Mouse (Mus musculus) MEL (cell line): ENCODE data around the gene Rab13. TPM values are rescaled to one million over a fixed set of nuclear protein-coding genes. Genes with fewer than 3 reads are reported as not detected.

Experiments
- DNase-seq: peaks from one replicate; pipeline ENCODE4 v3.0.0; 2011; ENCODE audit warnings: low read depth, low spot score
- H3K27ac ChIP-seq: 2 replicates; pipeline ENCODE4 v1.5.1; 2012; ENCODE audit warnings: low read depth, mild to moderate bottlenecking, control low read depth, low read length, moderate library complexity; ENCODE audit not compliant: control insufficient read depth
- H3K27me3 ChIP-seq, 2 experiments: fragments of 150-350 bp in 1 of 2; sonication (generic) in 1 of 2; 2 replicates each; pipeline ENCODE4 v1.6.1; 2012; ENCODE audit warnings: low read length in 2 of 2, mild to moderate bottlenecking in 2 of 2, improper control_type of control experiment in 1 of 2, moderate library complexity in 1 of 2; ENCODE audit not compliant: insufficient read depth in 2 of 2, control insufficient read depth in 1 of 2
- H3K36me3 ChIP-seq, 2 experiments: 2 replicates each; pipeline ENCODE4 v1.6.1; 2012 to 2014; ENCODE audit warnings: low read length in 2 of 2, improper control_type of control experiment in 1 of 2, inconsistent platforms in 1 of 2, mild to moderate bottlenecking in 1 of 2; ENCODE audit not compliant: insufficient read depth in 2 of 2, control insufficient read depth in 1 of 2
- H3K4me1 ChIP-seq, 2 experiments: fragments of 150-350 bp in 1 of 2; sonication (generic) in 1 of 2; 2 replicates each; pipeline ENCODE4 v1.6.1; 2012; ENCODE audit warnings: low read length in 2 of 2, improper control_type of control experiment in 1 of 2, mild to moderate bottlenecking in 1 of 2; ENCODE audit not compliant: insufficient read depth in 2 of 2, control insufficient read depth in 1 of 2
- H3K4me3 ChIP-seq, 2 experiments: fragments of 150-350 bp in 1 of 2; sonication (generic) in 1 of 2; 2 replicates each; pipeline ENCODE4 v1.5.1; 2012; ENCODE audit warnings: low read depth in 2 of 2, low read length in 2 of 2, mild to moderate bottlenecking in 2 of 2, moderate library complexity in 2 of 2, control low read depth in 1 of 2, improper control_type of control experiment in 1 of 2; ENCODE audit not compliant: control insufficient read depth in 1 of 2, insufficient read depth in 1 of 2
- H3K79me2 ChIP-seq: 2 replicates; pipeline ENCODE4 v1.6.1; 2012; ENCODE audit warnings: mild to moderate bottlenecking, low read length, moderate library complexity; ENCODE audit not compliant: control insufficient read depth, poor library complexity, insufficient read depth
- H3K9ac ChIP-seq: 2 replicates; pipeline ENCODE4 v1.6.1; 2012; ENCODE audit warnings: low read depth, mild to moderate bottlenecking, control low read depth, low read length, moderate library complexity; ENCODE audit not compliant: control insufficient read depth, poor library complexity, severe bottlenecking
- H3K9me3 ChIP-seq: fragments of 150-350 bp; sonication (generic); replicated peaks from 2 replicates; pipeline ENCODE4 v1.6.1; 2012; ENCODE audit warnings: mild to moderate bottlenecking, low read length, improper control_type of control experiment, moderate library complexity; ENCODE audit not compliant: insufficient read depth
- BHLHE40 ChIP-seq: IDR thresholded peaks from 2 replicates; pipeline ENCODE4 v1.6.1; 2012; ENCODE audit warnings: low read depth, mild to moderate bottlenecking, inconsistent platforms, low read length, improper control_type of control experiment, borderline replicate concordance
- CHD1 ChIP-seq: IDR thresholded peaks from 2 replicates; pipeline ENCODE4 v1.6.1; 2012; ENCODE audit warnings: low read depth, mild to moderate bottlenecking, inconsistent platforms, low read length, improper control_type of control experiment
- EP300 ChIP-seq, 2 experiments: IDR thresholded peaks; 2 replicates each; pipeline ENCODE4 v1.6.1; 2011; ENCODE audit warnings: improper control_type of control experiment in 2 of 2, low read length in 2 of 2, low read depth in 1 of 2, mild to moderate bottlenecking in 1 of 2
- ETS1 ChIP-seq: IDR thresholded peaks from 2 replicates; pipeline ENCODE4 v1.6.1; 2012; ENCODE audit warnings: low read depth, mild to moderate bottlenecking, inconsistent platforms, low read length, improper control_type of control experiment, moderate library complexity
- GABPA ChIP-seq: IDR thresholded peaks from 2 replicates; pipeline ENCODE4 v1.6.1; 2012; ENCODE audit warnings: low read depth, mild to moderate bottlenecking, inconsistent platforms, low read length, improper control_type of control experiment, moderate library complexity
- JUND ChIP-seq: IDR thresholded peaks from 2 replicates; pipeline ENCODE4 v1.6.1; 2011; ENCODE audit warnings: low read depth, mild to moderate bottlenecking, improper control_type of control experiment, low read length
- KAT2A ChIP-seq: conservative IDR thresholded peaks from 2 replicates; pipeline ENCODE4 v1.6.1; 2012; ENCODE audit warnings: low read depth, low read length, improper control_type of control experiment, inconsistent platforms
- MAFK ChIP-seq: IDR thresholded peaks from 2 replicates; pipeline ENCODE4 v1.6.1; 2011; ENCODE audit warnings: low read depth, mild to moderate bottlenecking, low read length, improper control_type of control experiment, borderline replicate concordance
- MAX ChIP-seq: IDR thresholded peaks from 2 replicates; pipeline ENCODE4 v1.6.1; 2011; ENCODE audit warnings: low read length, improper control_type of control experiment
- MAZ ChIP-seq: IDR thresholded peaks from 2 replicates; pipeline ENCODE4 v1.6.1; 2012; ENCODE audit warnings: low read depth, mild to moderate bottlenecking, inconsistent platforms, low read length, improper control_type of control experiment
- MYB ChIP-seq: IDR thresholded peaks from 2 replicates; pipeline ENCODE4 v1.6.1; 2011; ENCODE audit warnings: mild to moderate bottlenecking, low read depth, low read length, improper control_type of control experiment
- NELFE ChIP-seq: IDR thresholded peaks from 2 replicates; pipeline ENCODE4 v1.6.1; 2011; ENCODE audit warnings: low read depth, low read length, improper control_type of control experiment
- NRF1 ChIP-seq: IDR thresholded peaks from 2 replicates; pipeline ENCODE4 v1.6.1; 2014; ENCODE audit warnings: low read depth, mild to moderate bottlenecking, inconsistent platforms, low read length, improper control_type of control experiment, moderate library complexity; ENCODE audit not compliant: poor library complexity, insufficient read depth, severe bottlenecking
- POLR2AphosphoS2 ChIP-seq: IDR thresholded peaks from 2 replicates; pipeline ENCODE4 v1.6.1; 2011; ENCODE audit warnings: low read length, improper control_type of control experiment
- POLR2AphosphoS5 ChIP-seq: IDR thresholded peaks from 2 replicates; pipeline ENCODE4 v1.6.1; 2012; ENCODE audit warnings: low read depth, borderline replicate concordance, mild to moderate bottlenecking, inconsistent platforms, low read length, moderate library complexity, mixed read lengths
- RCOR1 ChIP-seq: IDR thresholded peaks from 2 replicates; pipeline ENCODE4 v1.6.1; 2012; ENCODE audit warnings: low read depth, mild to moderate bottlenecking, inconsistent platforms, low read length, improper control_type of control experiment
- SIN3A ChIP-seq: IDR thresholded peaks from 2 replicates; pipeline ENCODE4 v1.6.1; 2012; ENCODE audit warnings: low read length, improper control_type of control experiment, inconsistent platforms
- SMC3 ChIP-seq: IDR thresholded peaks from 2 replicates; pipeline ENCODE4 v1.6.1; 2011; ENCODE audit warnings: low read depth, low read length, improper control_type of control experiment
- UBTF ChIP-seq: IDR thresholded peaks from 2 replicates; pipeline ENCODE4 v1.6.1; 2012; ENCODE audit warnings: low read depth, mild to moderate bottlenecking, inconsistent platforms, low read length, improper control_type of control experiment, moderate library complexity, borderline replicate concordance; ENCODE audit not compliant: insufficient read depth
- USF2 ChIP-seq, 2 experiments: IDR thresholded peaks; 2 replicates each; pipeline ENCODE4 v1.6.1; 2011 to 2012; ENCODE audit warnings: improper control_type of control experiment in 2 of 2, low read length in 2 of 2, borderline replicate concordance in 1 of 2, inconsistent platforms in 1 of 2, low read depth in 1 of 2, mild to moderate bottlenecking in 1 of 2; ENCODE audit not compliant: insufficient read depth in 1 of 2
- ZKSCAN1 ChIP-seq: IDR thresholded peaks from 2 replicates; pipeline ENCODE4 v1.6.1; 2012; ENCODE audit warnings: low read depth, mild to moderate bottlenecking, inconsistent platforms, low read length, improper control_type of control experiment, moderate library complexity
- ZNF384 ChIP-seq: IDR thresholded peaks from 2 replicates; pipeline ENCODE4 v1.6.1; 2012; ENCODE audit warnings: low read depth, mild to moderate bottlenecking, inconsistent platforms, low read length, improper control_type of control experiment
- polyA plus RNA-seq, 2 experiments: library from polyadenylated mRNA; stranded (reverse) in 1 of 2; unstranded in 1 of 2; fragments of >175 nt in 1 of 2; fragments of >200 nt in 1 of 2; gene quantifications; 2 replicates each; pipeline versions ENCODE4 v1.2.1 to v1.2.4; 2012; ENCODE audit warnings: low replicate concordance in 2 of 2, low read depth in 1 of 2; ENCODE audit not compliant: insufficient read length in 2 of 2, insufficient read depth in 1 of 2, missing spikeins in 1 of 2
- total RNA-seq: library from RNA; depleted of rRNA; stranded (reverse); fragments of 300-350 nt; gene quantifications from 2 replicates; pipeline ENCODE4 v1.2.3, GENCODE M21; 2012

Gene Rab13
- total and polyA plus RNA-seq, 3 experiments: 5.1 to 7.7 TPM; not detected in 1

GRCm38 (mm10) chr3:90242984-90243775, 29.7 kb downstream of the Rab13 start, which contains the start of gene Creb3l4:
Gene Creb3l4 (minus strand): TSS chr3:90243512.
- Histone ChIP-seq H3K9ac (no peak within 1 kb of the TSS), H3K79me2 (peaks cover 1% of the 10 kb centered on the region), H3K27ac (no peak within 1 kb of the TSS), H3K27me3 (no peaks in the 10 kb centered on the region), H3K4me1 (peaks cover 10 to 14% of the 10 kb centered on the region in 2 experiments; a peak in 3 of 4 replicates), H3K4me3 (no peak within 1 kb of the TSS), H3K36me3 (peaks cover 0 to 7% of the 10 kb centered on the region in 2 experiments; a peak in 1 of 4 replicates), H3K9me3 (no peaks in the 10 kb centered on the region)
- no peak for TF ChIP-seq SIN3A
- TF ChIP-seq EP300 (IDR thresholded peaks at IDR 0.05; ENCODE audit: low read depth in 1 of 2, low read length in 2 of 2): no peak
- no peak for TF ChIP-seq ZKSCAN1
- TF ChIP-seq UBTF: no peak
- no peak for TF ChIP-seq POLR2AphosphoS5
- TF ChIP-seq NRF1: no peak
- no peak for TF ChIP-seq RCOR1
- TF ChIP-seq BHLHE40: no peak
- no peak for DNase-seq

DNA sequence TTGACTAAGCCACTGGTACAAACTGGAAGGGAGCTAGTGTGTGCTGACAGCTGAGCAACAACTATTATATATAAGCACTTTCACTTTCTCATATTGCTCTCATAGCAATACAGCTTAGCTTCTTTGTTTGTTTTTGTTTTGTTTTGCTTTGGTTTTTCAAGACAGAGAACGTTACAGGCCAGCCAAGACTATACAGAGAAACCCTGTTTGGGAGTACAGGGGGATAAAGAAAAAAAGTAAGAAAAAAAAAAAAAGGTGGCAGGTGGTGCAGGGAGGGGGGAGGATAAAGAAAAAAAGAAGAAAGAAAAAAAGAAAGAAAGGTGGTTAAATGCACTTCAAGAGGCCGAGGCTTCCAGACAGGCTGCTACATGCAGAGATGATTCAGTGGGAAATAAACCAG, 31.9 kb downstream of the Rab13 start:
- TF ChIP-seq ZNF384 (peak; percentile 63; the same call in 1 of the 2 replicates), MAZ (no peak)
- H3K4me1 ChIP-seq: peaks cover 10 to 14% of the 10 kb centered on the region in 2 experiments; a peak in 3 of 4 replicates
- H3K4me3 ChIP-seq: peak overlapping the region in 1 of 2 experiments; percentile 41; a peak in 2 of 4 replicates

DNA sequence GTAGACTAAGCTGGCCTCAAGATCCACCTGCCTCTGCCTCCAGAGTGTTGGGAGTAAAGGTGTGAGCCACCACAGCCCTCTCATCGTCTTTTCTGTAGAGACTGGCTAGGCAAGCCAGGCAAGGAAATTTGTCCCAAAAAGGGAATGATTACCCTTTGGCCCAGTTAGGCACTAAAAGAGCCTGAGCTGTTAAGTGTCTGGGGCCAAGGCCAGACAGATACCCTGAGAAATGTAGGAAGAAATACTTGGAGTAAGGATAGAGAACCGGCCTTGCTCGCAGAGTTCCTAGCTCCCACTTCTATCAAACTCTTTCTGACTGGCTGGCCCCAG, 34.1 kb downstream of the Rab13 start:
- H3K9ac ChIP-seq: peak overlapping the region; percentile 60
- no peaks in the 10 kb centered on the region for H3K27me3 ChIP-seq
- H3K9me3 ChIP-seq: no peaks in the 10 kb centered on the region
- H3K4me3 ChIP-seq: peak overlapping the region; percentile 44 to 71
- peaks cover 7 to 10% of the 10 kb centered on the region in 2 experiments; a peak in 2 of 4 replicates for H3K4me1 ChIP-seq
- peaks cover 7% of the 10 kb centered on the region for H3K79me2 ChIP-seq
- peaks cover 0 to 7% of the 10 kb centered on the region in 2 experiments; a peak in 2 of 4 replicates for H3K36me3 ChIP-seq
- TF ChIP-seq BHLHE40 (no peak), GABPA (no peak), CHD1 (no peak; the same call in 1 of the 2 replicates), SMC3 (no peak), NELFE (no peak), POLR2AphosphoS2 (no peak), USF2 (IDR thresholded peaks at IDR 0.05; ENCODE audit: borderline replicate concordance in 1 of 2, insufficient read depth in 1 of 2, low read depth in 1 of 2, low read length in 2 of 2) (no peak), MAX (no peak), ETS1 (no peak), MAFK (no peak), JUND (no peak), MYB (no peak), KAT2A (no peak), POLR2AphosphoS5 (no peak), NRF1 (no peak)
- no peak for DNase-seq
- peak overlapping the region; percentile 31 for H3K27ac ChIP-seq

More for the DNA sequence above, 31.9 kb downstream of the Rab13 start:
- Histone ChIP-seq H3K79me2 (peaks cover 7% of the 10 kb centered on the region), H3K9ac (no peak overlapping the region), H3K9me3 (no peaks in the 10 kb centered on the region), H3K27me3 (no peaks in the 10 kb centered on the region), H3K36me3 (peaks cover 0 to 7% of the 10 kb centered on the region in 2 experiments; a peak in 1 of 4 replicates), H3K27ac (no peak overlapping the region)
- DNase-seq: no peak
